Mouse (Mus musculus): ENCODE data around the gene Spata20. TPM values are rescaled to one million over a fixed set of nuclear protein-coding genes. Genes with fewer than 3 reads are reported as not detected.

The Spata20 gene
- 0.42 and 0.54 TPM in 2 replicates for polyA plus RNA-seq (2014; fragmentation: Nextera tagmentation; extraction: Ambion mirVana)

- Histone ChIP-seq H3K9me3 (ENCODE audit: control insufficient read depth, low read length) (no peaks in the 10 kb centered on the region), H3K9ac (replicated peaks; ENCODE audit: low read length) (no peak within 1 kb of the TSS), H3K4me1 (ENCODE audit: control insufficient read depth, insufficient read depth, low read length) (0 out of 2 replicates have a peak, but pooled peaks cover 1% of the 10 kb centered on the region), H3K4me3 (replicated peaks; ENCODE audit: low read depth, low read length) (no peak within 1 kb of the TSS; the same call in 1 of the 2 replicates), H3K36me3 (ENCODE audit: control insufficient read depth, insufficient read depth, low read length) (no peaks in the 10 kb centered on the region), H3K4me2 (ENCODE audit: low read length) (peak within 1 kb of the TSS; percentile 39), H3K27me3 (ENCODE audit: control insufficient read depth, insufficient read depth, low read length) (peaks cover 7% of the 10 kb centered on the region; the same call in 1 of the 2 replicates), H3K27ac (replicated peaks; ENCODE audit: low read depth, low read length) (no peak within 1 kb of the TSS)
- WGBS = 5% methylated on average over 24 of the region's 24 CpGs
- DNase-seq = peak; percentile 90
- ATAC-seq (ENCODE audit: low FRiP score, low TSS enrichment) = peak; percentile 65; the same call in 1 of the 2 replicates
Observed at GRCm38 (mm10) chr11:94486001-94486400, at the start of gene Spata20. Gene Spata20, minus strand, starts transcription at chr11:94486179.

DNA sequence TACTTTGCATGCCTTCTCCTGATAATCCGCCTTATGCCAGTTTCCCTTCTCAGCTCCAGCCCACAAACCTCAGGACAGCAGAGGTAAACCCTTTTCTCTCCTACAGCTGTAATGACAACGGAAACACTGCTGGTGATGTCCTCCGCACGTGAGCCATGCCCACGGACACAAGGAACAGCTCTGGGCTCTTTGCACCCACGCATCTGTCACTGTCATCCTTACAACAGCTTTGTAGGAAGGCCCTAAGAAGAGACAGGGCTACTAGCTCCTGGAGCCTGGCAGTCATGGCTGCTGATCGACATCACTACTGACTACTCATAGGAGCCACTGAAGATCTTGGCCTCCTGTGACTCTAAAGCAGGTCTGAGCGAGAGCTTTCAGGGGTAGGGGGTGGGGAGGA, 47.2 kb upstream of the Spata20 start:
- Histone ChIP-seq H3K4me1 (ENCODE audit: control insufficient read depth, insufficient read depth, low read length) (no peaks in the 10 kb centered on the region), H3K27me3 (ENCODE audit: control insufficient read depth, insufficient read depth, low read length) (no peaks in the 10 kb centered on the region), H3K27ac (replicated peaks; ENCODE audit: low read depth, low read length) (no peak overlapping the region), H3K36me3 (ENCODE audit: control insufficient read depth, insufficient read depth, low read length) (no peaks in the 10 kb centered on the region), H3K4me3 (replicated peaks; ENCODE audit: low read depth, low read length) (no peak overlapping the region), H3K4me2 (ENCODE audit: low read length) (no peak overlapping the region), H3K9me3 (ENCODE audit: control insufficient read depth, low read length) (no peaks in the 10 kb centered on the region), H3K9ac (replicated peaks; ENCODE audit: low read length) (no peak overlapping the region)
- ATAC-seq (ENCODE audit: low FRiP score, low TSS enrichment) = no peak
- DNase-seq = no peak
- 85% methylated on average over 8 of the region's 8 CpGs for WGBS

DNA sequence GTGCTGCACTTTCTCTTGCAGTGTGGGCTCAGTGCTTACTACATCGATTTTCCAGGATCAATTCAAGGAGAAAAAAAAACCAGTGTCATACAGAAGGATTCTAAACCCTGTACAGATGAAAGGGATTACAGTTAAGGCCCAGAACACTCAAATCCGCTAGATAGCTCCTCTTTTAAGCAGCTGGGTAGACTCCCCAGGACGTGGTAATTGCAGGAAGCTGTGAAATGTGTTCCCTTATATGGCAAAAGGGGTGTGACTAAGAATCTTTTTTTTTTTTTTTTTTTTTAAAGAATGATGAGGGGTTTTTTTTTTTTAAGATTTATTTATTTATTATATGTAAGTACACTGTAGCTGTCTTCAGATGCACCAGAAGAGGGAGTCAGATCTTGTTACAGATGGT, 42.9 kb upstream of the Spata20 start:
- no peak overlapping the region for H3K4me2 ChIP-seq (ENCODE audit: low read length)
- no peaks in the 10 kb centered on the region for H3K9me3 ChIP-seq (ENCODE audit: control insufficient read depth, low read length)
- peak; percentile 43 for DNase-seq
- no peak for ATAC-seq (ENCODE audit: low FRiP score, low TSS enrichment)
- no peaks in the 10 kb centered on the region for H3K27me3 ChIP-seq (ENCODE audit: control insufficient read depth, insufficient read depth, low read length)
- no peaks in the 10 kb centered on the region for H3K4me1 ChIP-seq (ENCODE audit: control insufficient read depth, insufficient read depth, low read length)
- H3K36me3 ChIP-seq (ENCODE audit: control insufficient read depth, insufficient read depth, low read length) = no peaks in the 10 kb centered on the region
- H3K9ac ChIP-seq (replicated peaks; ENCODE audit: low read length) = no peak overlapping the region
- WGBS = 40% methylated on average over 3 of the region's 3 CpGs
- no peak overlapping the region for H3K27ac ChIP-seq (replicated peaks; ENCODE audit: low read depth, low read length)
- no peak overlapping the region for H3K4me3 ChIP-seq (replicated peaks; ENCODE audit: low read depth, low read length)

- no peaks in the 10 kb centered on the region for H3K9me3 ChIP-seq (ENCODE audit: control insufficient read depth, low read length)
- ATAC-seq (ENCODE audit: low FRiP score, low TSS enrichment) (no peak; the same call in 1 of the 2 replicates), DNase-seq (no peak)
- H3K4me1 ChIP-seq (ENCODE audit: control insufficient read depth, insufficient read depth, low read length) = no peaks in the 10 kb centered on the region
- no peak overlapping the region for H3K4me2 ChIP-seq (ENCODE audit: low read length)
- no peak overlapping the region for H3K9ac ChIP-seq (replicated peaks; ENCODE audit: low read length)
- 52% methylated on average over 9 of the region's 9 CpGs for WGBS
- no peak overlapping the region for H3K4me3 ChIP-seq (replicated peaks; ENCODE audit: low read depth, low read length)
- H3K36me3 ChIP-seq (ENCODE audit: control insufficient read depth, insufficient read depth, low read length) = no peaks in the 10 kb centered on the region
- H3K27ac ChIP-seq (replicated peaks; ENCODE audit: low read depth, low read length) = no peak overlapping the region
- H3K27me3 ChIP-seq (ENCODE audit: control insufficient read depth, insufficient read depth, low read length) = no peaks in the 10 kb centered on the region
Observed at GRCm38 (mm10) chr11:94526171-94526879, 40.3 kb upstream of the Spata20 start.

GRCm38 (mm10) chr11:94521219-94521843, 35.4 kb upstream of the Spata20 start, which contains the start of gene Mycbpap:
Gene Mycbpap, minus strand, starts transcription at chr11:94521742.
- Histone ChIP-seq H3K36me3 (ENCODE audit: control insufficient read depth, insufficient read depth, low read length) (no peaks in the 10 kb centered on the region), H3K4me3 (replicated peaks; ENCODE audit: low read depth, low read length) (peak within 1 kb of the TSS; percentile 45), H3K9me3 (ENCODE audit: control insufficient read depth, low read length) (no peaks in the 10 kb centered on the region), H3K9ac (replicated peaks; ENCODE audit: low read length) (peak within 1 kb of the TSS; percentile 52), H3K4me2 (ENCODE audit: low read length) (peak within 1 kb of the TSS; percentile 80), H3K27ac (replicated peaks; ENCODE audit: low read depth, low read length) (0 out of 2 replicates have a peak within 1 kb of the TSS, but pooled peaks have one; percentile 22), H3K27me3 (ENCODE audit: control insufficient read depth, insufficient read depth, low read length) (no peaks in the 10 kb centered on the region), H3K4me1 (ENCODE audit: control insufficient read depth, insufficient read depth, low read length) (0 out of 2 replicates have a peak, but pooled peaks cover 10% of the 10 kb centered on the region)
- DNase-seq (peak; percentile 83), ATAC-seq (ENCODE audit: low FRiP score, low TSS enrichment) (peak; percentile 37; the same call in 1 of the 2 replicates)
- WGBS = under 1% methylated on average over 42 of the region's 42 CpGs

DNA sequence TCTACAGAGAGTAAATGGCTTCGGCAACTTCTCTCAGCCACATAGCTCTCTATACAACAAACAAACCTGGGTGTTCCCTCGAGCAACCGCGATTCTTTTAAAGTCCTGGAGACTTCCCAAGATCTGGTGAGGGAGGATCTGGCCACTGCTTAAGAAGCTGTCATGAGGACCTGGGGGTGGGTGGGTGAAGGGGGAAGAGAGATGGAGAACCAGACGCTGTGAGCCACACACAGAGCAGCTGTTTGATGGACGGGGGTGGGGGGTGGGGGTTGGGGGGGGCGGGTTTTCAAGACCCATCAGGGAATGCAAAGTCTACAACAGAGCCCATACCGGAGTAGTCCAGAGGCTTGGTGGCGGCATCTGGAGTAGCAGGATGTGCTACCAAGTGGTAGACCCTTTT, 27.5 kb upstream of the Spata20 start:
- Histone ChIP-seq H3K4me1 (ENCODE audit: control insufficient read depth, insufficient read depth, low read length) (no peaks in the 10 kb centered on the region), H3K36me3 (ENCODE audit: control insufficient read depth, insufficient read depth, low read length) (no peaks in the 10 kb centered on the region), H3K27me3 (ENCODE audit: control insufficient read depth, insufficient read depth, low read length) (no peaks in the 10 kb centered on the region), H3K4me2 (ENCODE audit: low read length) (no peak overlapping the region), H3K27ac (replicated peaks; ENCODE audit: low read depth, low read length) (no peak overlapping the region), H3K4me3 (replicated peaks; ENCODE audit: low read depth, low read length) (no peak overlapping the region), H3K9me3 (ENCODE audit: control insufficient read depth, low read length) (no peaks in the 10 kb centered on the region), H3K9ac (replicated peaks; ENCODE audit: low read length) (no peak overlapping the region)
- DNase-seq = no peak
- no peak for ATAC-seq (ENCODE audit: low FRiP score, low TSS enrichment)
- 72% methylated on average over 9 of the region's 9 CpGs for WGBS

DNA sequence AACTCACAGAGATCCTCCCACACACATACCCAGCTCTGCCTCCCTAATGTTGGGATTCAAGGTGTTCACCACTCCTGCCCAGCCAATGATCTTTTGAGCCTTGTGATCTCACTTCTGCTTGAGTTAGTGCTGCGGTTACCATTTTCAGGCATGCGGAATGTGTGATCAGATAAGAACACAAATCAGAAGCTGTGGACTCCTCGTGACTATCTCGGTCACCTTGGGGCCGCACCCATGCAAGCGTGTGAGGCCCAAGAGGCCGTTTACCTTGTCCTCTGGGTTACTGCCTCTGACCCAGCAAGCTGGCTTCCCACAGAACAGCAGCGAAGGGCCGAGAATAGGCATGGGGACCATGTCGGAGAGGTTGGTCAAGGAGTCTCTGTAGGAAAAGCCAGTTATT, 23.0 kb upstream of the Spata20 start:
- Histone ChIP-seq H3K27ac (replicated peaks; ENCODE audit: low read depth, low read length) (no peak overlapping the region), H3K9me3 (ENCODE audit: control insufficient read depth, low read length) (no peaks in the 10 kb centered on the region), H3K36me3 (ENCODE audit: control insufficient read depth, insufficient read depth, low read length) (no peaks in the 10 kb centered on the region), H3K4me2 (ENCODE audit: low read length) (no peak overlapping the region), H3K4me3 (replicated peaks; ENCODE audit: low read depth, low read length) (no peak overlapping the region), H3K9ac (replicated peaks; ENCODE audit: low read length) (no peak overlapping the region), H3K27me3 (ENCODE audit: control insufficient read depth, insufficient read depth, low read length) (no peaks in the 10 kb centered on the region), H3K4me1 (ENCODE audit: control insufficient read depth, insufficient read depth, low read length) (no peaks in the 10 kb centered on the region)
- ATAC-seq (ENCODE audit: low FRiP score, low TSS enrichment) = no peak
- WGBS = 95% methylated on average over 10 of the region's 10 CpGs
- no peak for DNase-seq

GRCm38 (mm10) chr11:94501482-94501881, 15.5 kb upstream of the Spata20 start:
- ATAC-seq (ENCODE audit: low FRiP score, low TSS enrichment) (no peak), DNase-seq (no peak)
- Histone ChIP-seq H3K4me2 (ENCODE audit: low read length) (no peak overlapping the region), H3K9ac (replicated peaks; ENCODE audit: low read length) (no peak overlapping the region), H3K36me3 (ENCODE audit: control insufficient read depth, insufficient read depth, low read length) (no peaks in the 10 kb centered on the region), H3K4me3 (replicated peaks; ENCODE audit: low read depth, low read length) (no peak overlapping the region), H3K9me3 (ENCODE audit: control insufficient read depth, low read length) (no peaks in the 10 kb centered on the region), H3K27me3 (ENCODE audit: control insufficient read depth, insufficient read depth, low read length) (peaks cover 8% of the 10 kb centered on the region; the same call in 1 of the 2 replicates), H3K27ac (replicated peaks; ENCODE audit: low read depth, low read length) (no peak overlapping the region), H3K4me1 (ENCODE audit: control insufficient read depth, insufficient read depth, low read length) (peaks cover 23% of the 10 kb centered on the region)
- 93% methylated on average over 8 of the region's 8 CpGs for WGBS
